Mouse (Mus musculus) lung, adult 18-20 months (tissue): ENCODE measurements at regions not wholly inside any gene's neighbourhood (a gene's known extent, or its start where the extent isn't known, plus 50 kb on each side); places are given as distances from the start of the nearest gene placed in this dataset.
A peak's percentile ranks its signal among the peaks of the same experiment; 100 is the strongest.

Source experiments
- DNase-seq, 2 experiments: peaks; one replicate each; pipeline ENCODE4 v3.0.0; 2022; ENCODE audit warnings: mixed read lengths in 2 of 2

DNA sequence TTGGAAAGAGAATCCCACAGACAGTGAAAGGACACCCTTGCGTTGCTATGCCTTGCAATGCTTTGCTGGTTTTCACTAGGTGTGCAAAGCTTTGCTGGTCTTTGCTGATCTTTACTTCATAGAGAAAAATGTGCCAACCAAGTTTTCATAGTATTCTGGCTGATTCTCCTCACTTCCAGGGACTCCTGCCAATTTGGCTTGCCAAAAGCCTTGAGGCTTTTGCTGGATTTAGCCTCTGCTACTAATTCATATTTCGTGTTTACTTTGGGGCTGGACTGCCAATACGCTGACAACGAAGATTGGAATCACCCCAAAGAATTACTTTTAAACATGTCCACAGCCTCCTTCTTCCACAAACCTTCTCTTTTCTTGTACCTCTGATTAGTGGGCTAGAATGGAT, 162.2 kb upstream of the Ednrb start:
- no peak for DNase-seq

- no peak for DNase-seq
Observed at GRCm38 (mm10) chr14:104005132-104005531, 160.9 kb upstream of the Ednrb start.

DNA sequence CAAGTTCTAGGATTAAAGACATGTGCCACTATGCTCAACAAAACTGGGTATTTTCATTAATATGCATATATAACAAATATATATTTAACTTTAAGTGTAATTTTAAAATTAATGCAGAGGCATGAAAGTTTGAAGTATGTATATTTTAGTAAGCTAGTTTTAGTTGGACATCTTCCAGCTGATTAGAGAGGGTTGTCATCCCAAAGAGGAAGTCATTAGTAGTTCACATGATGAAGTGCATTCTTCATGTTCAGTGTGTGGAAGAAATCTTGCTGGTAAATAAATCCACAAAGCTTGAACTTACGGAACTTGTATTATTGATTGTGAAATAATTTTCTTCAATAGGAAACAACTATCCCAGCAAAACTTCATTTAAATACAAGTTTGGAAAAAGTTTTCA, 158.2 kb upstream of the Ednrb start:
- no peak for DNase-seq

GRCm38 (mm10) chr14:103990418-103990817, 146.2 kb upstream of the Ednrb start:
- DNase-seq: no peak

DNA sequence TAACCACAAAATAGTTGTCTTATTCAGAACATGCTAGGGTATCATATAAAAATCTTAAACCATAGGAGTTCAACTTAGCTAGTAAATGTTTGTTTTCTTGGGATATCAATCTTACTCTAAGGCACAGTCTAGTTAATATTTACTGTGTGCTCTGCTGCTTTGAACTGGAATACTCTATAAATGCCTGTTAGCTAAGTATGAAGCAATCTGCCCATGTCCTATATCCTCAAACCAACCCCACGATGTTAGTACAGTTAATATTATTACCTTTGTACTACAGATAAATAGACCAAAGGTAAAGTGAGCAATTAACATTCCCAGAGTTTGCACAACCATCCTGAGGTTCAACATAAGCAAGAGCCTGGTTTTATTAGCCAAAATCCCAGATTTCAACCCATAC, 145.7 kb upstream of the Ednrb start:
- DNase-seq: no peak

DNA sequence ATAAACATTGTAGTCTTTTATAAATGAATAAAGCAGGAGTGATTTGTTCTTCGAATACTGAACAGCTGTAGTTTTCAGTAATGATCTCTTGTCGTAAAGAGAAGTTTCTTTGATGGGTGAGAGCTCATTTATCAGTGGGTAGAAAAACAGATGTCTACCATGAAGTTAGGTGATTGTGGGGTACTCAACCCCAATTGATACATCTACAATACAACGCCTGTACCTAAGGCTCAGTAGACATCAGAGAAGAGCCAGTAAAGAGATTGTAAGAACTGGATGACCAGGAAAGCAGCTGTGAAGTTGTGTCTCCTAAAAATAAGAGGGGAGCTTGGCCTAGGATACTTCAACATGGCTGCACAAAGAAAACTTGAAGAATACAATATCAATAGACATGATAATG, 143.1 kb upstream of the Ednrb start:
- no peak for DNase-seq

- no peak for DNase-seq
Observed at GRCm38 (mm10) chr14:103984349-103984748, 140.1 kb upstream of the Ednrb start.

DNA sequence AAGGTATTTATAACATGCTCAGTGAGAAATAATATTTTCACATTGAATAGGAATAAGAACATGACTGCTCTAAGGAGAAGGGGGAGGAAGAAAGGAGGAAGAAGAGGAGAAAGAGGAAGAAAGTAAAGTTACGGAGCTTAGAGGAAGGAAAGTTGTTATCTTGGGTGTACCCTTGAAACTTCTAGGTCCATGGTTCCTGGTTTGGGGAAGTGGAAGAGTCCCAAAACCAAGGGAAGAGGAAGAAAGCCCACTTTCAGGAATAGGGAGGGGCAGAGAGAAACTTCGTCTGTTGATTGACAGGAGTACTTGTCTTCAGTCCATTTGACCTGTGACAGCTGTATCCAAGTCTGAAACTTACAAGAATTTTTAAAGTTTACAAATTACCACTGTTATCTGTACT, 134.6 kb upstream of the Ednrb start:
- no peak for DNase-seq

GRCm38 (mm10) chr14:103977769-103978168, 133.6 kb upstream of the Ednrb start:
- peak in 1 of 2 experiments; percentile 1 for DNase-seq

DNA sequence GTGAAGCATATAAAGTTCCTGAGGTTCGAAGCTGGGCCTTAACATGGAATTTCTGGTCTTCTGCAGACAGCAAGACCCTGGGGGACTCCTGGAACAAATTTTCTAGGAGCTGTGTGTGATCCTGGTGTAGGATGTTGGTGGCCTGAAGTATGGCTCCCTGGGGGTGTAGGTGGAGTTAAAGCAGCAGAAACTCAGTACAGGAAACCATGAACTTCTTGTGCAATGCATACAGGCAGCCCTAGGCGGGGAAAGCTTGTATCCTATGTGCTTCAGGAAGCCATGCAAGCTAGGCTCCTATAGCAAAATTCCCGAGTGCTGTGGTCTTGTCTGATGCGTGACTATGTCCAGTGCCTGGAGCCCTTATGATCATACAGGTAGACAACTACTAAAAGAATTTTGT, 129.8 kb upstream of the Ednrb start:
- no peak for DNase-seq

DNA sequence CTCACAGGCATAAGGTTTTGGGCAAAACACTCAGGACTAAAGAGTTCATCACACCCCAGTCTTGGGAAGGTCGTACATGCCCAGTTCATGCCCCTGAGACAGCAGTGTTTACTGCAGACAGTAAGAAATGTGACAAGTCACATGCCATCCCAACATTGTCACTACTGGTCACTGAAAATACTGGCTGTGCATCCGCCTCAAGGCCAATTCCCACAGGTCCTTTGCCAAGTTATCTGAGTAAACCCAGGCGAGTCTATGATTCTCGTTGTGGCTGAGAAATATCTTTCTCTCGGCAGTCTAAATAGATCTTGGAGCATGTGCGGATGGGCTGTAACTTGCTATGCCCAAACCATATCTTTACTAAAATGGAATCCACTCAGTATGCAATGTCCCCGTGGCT, 128.9 kb upstream of the Ednrb start:
- DNase-seq: no peak

GRCm38 (mm10) chr14:103969305-103969704, 125.1 kb upstream of the Ednrb start:
- no peak for DNase-seq

GRCm38 (mm10) chr14:103966293-103966692, 122.1 kb upstream of the Ednrb start:
- DNase-seq: no peak

DNA sequence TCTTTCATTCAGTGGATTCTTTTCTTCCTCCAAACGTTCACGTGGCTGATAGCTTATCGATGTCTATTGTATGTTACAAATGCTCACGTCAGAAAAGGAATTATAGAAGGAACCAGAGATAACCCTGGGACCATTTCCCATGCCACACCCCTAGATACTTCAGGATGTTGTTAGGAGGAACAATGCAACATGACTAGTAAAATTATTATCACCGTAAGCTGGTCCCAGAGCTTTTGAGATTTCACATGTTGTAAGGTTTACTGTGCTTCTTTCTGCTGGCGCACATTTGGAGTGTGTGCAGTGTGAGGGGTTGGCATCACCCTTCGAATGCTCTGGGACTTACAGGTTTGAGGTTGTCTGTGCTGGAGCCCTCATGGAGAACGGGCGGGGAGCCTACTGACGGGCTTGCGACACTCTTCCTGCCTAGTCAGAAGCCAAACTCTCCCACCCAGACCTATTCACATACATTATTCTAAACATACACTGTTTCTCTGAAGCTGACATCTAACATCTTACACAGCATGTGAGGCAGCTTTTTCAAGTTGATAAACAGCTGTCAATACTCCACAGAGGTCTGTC, 118.2 kb upstream of the Ednrb start:
- no peak for DNase-seq

DNA sequence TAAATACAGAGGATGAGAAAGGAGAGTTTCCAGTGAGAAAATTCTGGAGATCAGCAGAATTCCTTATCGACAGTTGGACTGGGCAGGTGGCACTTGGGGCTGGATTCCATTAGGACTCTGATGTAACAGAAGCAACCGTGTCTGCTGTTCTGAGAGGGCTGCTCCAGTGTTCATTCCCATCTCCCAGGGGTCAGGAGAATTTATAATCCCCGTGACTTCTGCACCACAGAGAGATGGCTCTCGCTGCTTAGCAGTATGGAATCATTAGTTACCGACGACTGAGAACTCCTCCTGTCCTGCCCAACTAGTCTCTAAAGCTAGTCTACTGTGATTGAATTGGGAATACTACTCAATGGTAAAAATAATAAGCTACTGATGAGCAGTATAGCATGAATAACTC, 107.7 kb upstream of the Ednrb start:
- no peak for DNase-seq

GRCm38 (mm10) chr14:103949950-103950349, 105.7 kb upstream of the Ednrb start:
- DNase-seq: no peak

DNA sequence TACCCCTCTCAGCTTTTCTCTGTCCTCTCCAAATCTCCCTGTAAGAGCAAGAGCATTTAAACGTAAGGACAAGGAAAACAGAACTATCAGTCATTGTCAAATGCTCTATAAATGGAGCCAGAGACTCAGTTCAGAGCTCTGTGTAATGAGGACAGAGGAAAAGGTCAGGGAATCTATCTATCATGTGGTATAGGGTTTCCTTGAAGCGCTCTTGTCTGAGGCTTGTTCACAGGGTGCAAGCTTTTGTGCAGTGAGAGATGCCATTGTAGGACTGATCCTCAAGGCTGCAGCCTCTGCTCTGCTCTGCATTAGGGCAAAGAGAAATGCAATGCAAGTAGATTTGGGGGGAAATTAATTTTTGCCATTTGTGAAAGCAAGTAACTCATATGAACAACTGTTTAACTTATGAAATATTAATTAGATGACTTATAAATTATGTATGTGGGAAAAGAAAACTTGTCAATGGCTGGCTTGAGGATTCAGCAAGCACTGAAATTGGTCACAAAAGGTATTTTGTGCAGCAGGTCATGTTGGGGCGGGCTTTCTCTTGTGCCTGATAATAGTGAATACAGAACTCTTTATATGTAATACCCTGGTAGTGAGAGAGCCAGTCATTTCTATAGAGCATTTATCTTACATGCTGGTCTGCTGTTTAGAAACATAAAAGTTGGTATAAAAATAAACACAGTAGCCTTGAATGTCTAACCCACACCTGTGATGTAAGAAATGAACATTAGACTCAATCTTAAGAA, 104.0 kb upstream of the Ednrb start:
- no peak for DNase-seq

DNA sequence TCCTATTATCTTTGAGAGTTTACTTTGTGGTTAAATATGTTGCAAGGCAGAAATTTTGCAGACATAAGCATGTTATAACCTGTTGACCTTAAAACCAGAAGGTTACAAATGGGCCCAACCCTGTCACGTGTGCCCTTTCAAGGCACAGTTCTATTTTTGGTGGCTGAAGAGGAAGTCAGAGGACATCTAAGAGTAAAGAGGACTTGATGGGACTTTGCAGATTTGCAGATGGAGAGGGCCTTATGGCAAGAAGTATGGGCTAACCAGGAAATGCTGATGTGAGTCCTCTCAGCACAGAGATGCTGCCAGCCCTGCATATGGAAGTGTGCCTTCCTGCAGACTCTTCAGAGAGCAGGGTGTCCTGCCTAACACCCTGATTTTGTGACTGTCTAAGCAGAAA, 101.6 kb upstream of the Ednrb start:
- DNase-seq: peak; percentile 3 to 9

GRCm38 (mm10) chr14:103939867-103940266, 95.7 kb upstream of the Ednrb start:
- DNase-seq: no peak

DNA sequence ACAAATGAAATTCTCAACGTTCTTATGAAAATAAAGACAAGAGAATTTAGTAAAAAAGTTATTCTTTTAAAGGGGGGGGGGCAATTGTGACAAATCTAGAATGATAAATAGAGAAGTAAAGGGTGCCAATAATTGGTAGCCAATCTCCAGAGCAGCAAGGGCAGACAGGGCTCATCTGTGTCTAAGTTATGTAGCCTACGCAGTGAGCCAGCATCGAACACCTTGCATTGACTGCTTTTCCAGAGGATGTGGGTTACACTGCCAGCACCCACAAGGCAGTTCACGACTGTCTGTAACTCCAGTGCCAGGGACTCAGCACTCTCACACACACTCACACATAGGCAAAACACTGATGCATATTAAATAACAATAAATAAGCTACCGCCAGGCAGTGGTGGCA, 94.7 kb upstream of the Ednrb start:
- DNase-seq: no peak

DNA sequence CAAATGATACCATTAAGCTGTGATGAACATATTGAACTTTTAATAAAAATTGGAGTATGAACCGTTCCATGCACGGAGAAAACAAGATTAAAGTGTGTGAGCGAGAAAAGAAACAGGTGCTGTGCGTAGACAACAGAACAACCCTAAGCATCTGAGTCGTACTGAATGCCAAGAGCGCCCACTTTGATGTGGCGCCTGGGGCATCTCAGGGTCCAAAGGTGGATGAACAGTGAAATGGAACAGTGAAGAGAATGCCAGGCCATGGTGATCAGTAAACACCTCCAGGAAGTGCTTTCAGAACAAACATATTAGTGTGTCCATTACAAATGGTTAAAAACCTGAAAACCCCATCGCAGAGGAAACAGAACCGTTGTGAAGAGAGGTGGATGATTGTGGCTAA, 94.0 kb upstream of the Ednrb start:
- no peak for DNase-seq

DNA sequence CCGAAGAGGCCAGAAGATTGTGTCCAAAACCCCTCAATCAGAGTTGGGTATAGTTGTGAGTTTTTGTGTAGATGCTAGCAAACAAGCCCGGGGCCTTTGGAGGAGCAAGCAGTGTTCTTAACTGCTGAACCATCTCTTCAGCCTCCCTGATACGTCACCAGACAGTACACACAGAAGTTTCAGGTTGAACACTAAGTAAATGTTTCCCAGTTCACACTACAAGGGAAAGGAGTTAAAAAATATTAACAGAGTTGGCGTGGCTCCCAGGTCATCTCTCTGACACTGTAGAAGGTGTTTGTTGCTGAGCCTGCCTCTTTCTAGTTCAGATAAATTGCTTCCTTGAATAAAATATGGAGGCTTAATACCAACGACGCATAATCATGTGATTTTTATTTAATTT, 93.5 kb upstream of the Ednrb start:
- DNase-seq: no peak

- no peak for DNase-seq
Observed at GRCm38 (mm10) chr14:103933813-103934212, 89.6 kb upstream of the Ednrb start.

- no peak for DNase-seq
Observed at GRCm38 (mm10) chr14:103932170-103932569, 88.0 kb upstream of the Ednrb start.
